Mouse (Mus musculus) CH12.LX (cell line): ENCODE data around the gene Hoxc8. TPM values are rescaled to one million over a fixed set of nuclear protein-coding genes. Genes with fewer than 3 reads are reported as not detected.

Source experiments
- DNase-seq: peaks from one replicate; pipeline ENCODE4 v3.0.0-alpha.2; 2013; ENCODE audit errors: extremely low read depth
- H3K27ac ChIP-seq: 2 replicates; pipeline ENCODE4 v1.5.1; 2012; ENCODE audit warnings: low read depth, mild to moderate bottlenecking, control low read depth, moderate library complexity; ENCODE audit not compliant: insufficient read depth
- H3K27me3 ChIP-seq: replicated peaks from 2 replicates; pipeline ENCODE3; 2012; ENCODE audit warnings: inconsistent platforms
- H3K36me3 ChIP-seq, 2 experiments: replicated peaks in 1 of 2; 2 replicates each; pipeline versions ENCODE3 to v1.6.1; 2012; ENCODE audit warnings: inconsistent platforms in 1 of 2, low read length in 1 of 2, mild to moderate bottlenecking in 1 of 2, mixed read lengths in 1 of 2, moderate library complexity in 1 of 2; ENCODE audit not compliant: control insufficient read depth in 1 of 2, insufficient read depth in 1 of 2
- H3K4me1 ChIP-seq, 2 experiments: 2 replicates each; pipeline ENCODE4 v1.6.1; 2012; ENCODE audit warnings: inconsistent platforms in 1 of 2, moderate library complexity in 1 of 2; ENCODE audit not compliant: insufficient read depth in 2 of 2, control insufficient read depth in 1 of 2
- H3K4me2 ChIP-seq: 2 replicates; pipeline ENCODE4 v1.6.1; 2012; ENCODE audit warnings: low read depth, mild to moderate bottlenecking, control low read depth; ENCODE audit not compliant: poor library complexity, insufficient read depth, severe bottlenecking
- H3K4me3 ChIP-seq, 3 experiments: fragments of 150-350 bp in 1 of 3; sonication (generic) in 1 of 3; replicated peaks in 1 of 3; 2 replicates each; pipeline versions ENCODE3 to v1.5.1; 2011 to 2012; ENCODE audit warnings: low read depth in 2 of 3, low read length in 2 of 3, mild to moderate bottlenecking in 2 of 3, moderate library complexity in 2 of 3, control low read depth in 1 of 3, improper control_type of control experiment in 1 of 3, inconsistent platforms in 1 of 3, mixed read lengths in 1 of 3; ENCODE audit not compliant: poor library complexity in 1 of 3
- H3K79me2 ChIP-seq: replicated peaks from 2 replicates; pipeline ENCODE4 v1.6.1; 2012; ENCODE audit warnings: mild to moderate bottlenecking, moderate library complexity; ENCODE audit not compliant: control insufficient read depth, poor library complexity, insufficient read depth, severe bottlenecking; ENCODE audit errors: extremely low read depth
- H3K9ac ChIP-seq: 2 replicates; pipeline ENCODE4 v1.6.1; 2012; ENCODE audit warnings: low read depth, mild to moderate bottlenecking, control low read depth, moderate library complexity; ENCODE audit not compliant: insufficient read depth
- H3K9me3 ChIP-seq: replicated peaks from 2 replicates; pipeline ENCODE3; 2012; ENCODE audit warnings: low read length, inconsistent platforms, mixed read lengths
- CHD1 ChIP-seq: IDR thresholded peaks from 2 replicates; pipeline ENCODE4 v1.6.1; 2012; ENCODE audit warnings: low read depth, low read length, improper control_type of control experiment, inconsistent platforms
- CTCF ChIP-seq, 2 experiments: IDR thresholded peaks in 1 of 2; conservative IDR thresholded peaks in 1 of 2; 2 replicates each; pipeline ENCODE4 v1.5.1; 2011 to 2012; ENCODE audit warnings: low read depth in 2 of 2, low read length in 2 of 2, improper control_type of control experiment in 1 of 2, inconsistent platforms in 1 of 2, mild to moderate bottlenecking in 1 of 2, moderate library complexity in 1 of 2
- ELF1 ChIP-seq: IDR thresholded peaks from 2 replicates; pipeline ENCODE4 v1.6.1; 2014; ENCODE audit warnings: low read depth, mild to moderate bottlenecking, inconsistent platforms, low read length, improper control_type of control experiment
- EP300 ChIP-seq: IDR thresholded peaks from 2 replicates; pipeline ENCODE4 v1.6.1; 2011; ENCODE audit warnings: low read length, improper control_type of control experiment
- ETS1 ChIP-seq: conservative IDR thresholded peaks from 2 replicates; pipeline ENCODE4 v1.6.1; 2012; ENCODE audit warnings: low read depth, mild to moderate bottlenecking, inconsistent platforms, low read length, improper control_type of control experiment, moderate library complexity
- HCFC1 ChIP-seq: IDR thresholded peaks from 2 replicates; pipeline ENCODE4 v1.6.1; 2012; ENCODE audit warnings: low read depth, mild to moderate bottlenecking, inconsistent platforms, low read length, improper control_type of control experiment
- IRF4 ChIP-seq: IDR thresholded peaks from 2 replicates; pipeline ENCODE4 v1.6.1; 2014; ENCODE audit warnings: low read depth, mild to moderate bottlenecking, inconsistent platforms, low read length, improper control_type of control experiment
- MAX ChIP-seq: IDR thresholded peaks from 2 replicates; pipeline ENCODE4 v1.6.1; 2011; ENCODE audit warnings: low read length, improper control_type of control experiment
- NELFE ChIP-seq: IDR thresholded peaks from 2 replicates; pipeline ENCODE4 v1.6.1; 2011; ENCODE audit warnings: low read depth, low read length, improper control_type of control experiment
- POLR2A ChIP-seq: IDR thresholded peaks from 2 replicates; pipeline ENCODE4 v1.6.1; 2011; ENCODE audit warnings: low read depth, mild to moderate bottlenecking, improper control_type of control experiment, low read length
- SIN3A ChIP-seq: IDR thresholded peaks from 2 replicates; pipeline ENCODE4 v1.6.1; 2012; ENCODE audit warnings: low read length, improper control_type of control experiment, inconsistent platforms
- TBP ChIP-seq: conservative IDR thresholded peaks from 2 replicates; pipeline ENCODE4 v1.6.1; 2011; ENCODE audit warnings: low read depth, low read length, improper control_type of control experiment
- TCF12 ChIP-seq: IDR thresholded peaks from 2 replicates; pipeline ENCODE4 v1.6.1; 2014; ENCODE audit warnings: low read depth, mild to moderate bottlenecking, inconsistent platforms, low read length, improper control_type of control experiment
- UBTF ChIP-seq: IDR thresholded peaks from 2 replicates; pipeline ENCODE4 v1.6.1; 2012; ENCODE audit warnings: low read depth, mild to moderate bottlenecking, inconsistent platforms, low read length, improper control_type of control experiment, moderate library complexity
- USF1 ChIP-seq: IDR thresholded peaks from 2 replicates; pipeline ENCODE4 v1.6.1; 2014; ENCODE audit warnings: low read depth, mild to moderate bottlenecking, inconsistent platforms, low read length, improper control_type of control experiment
- USF2 ChIP-seq: conservative IDR thresholded peaks from 2 replicates; pipeline ENCODE4 v1.6.1; 2011; ENCODE audit warnings: low read depth, low read length, improper control_type of control experiment
- ZKSCAN1 ChIP-seq: IDR thresholded peaks from 2 replicates; pipeline ENCODE4 v1.6.1; 2012; ENCODE audit warnings: low read depth, inconsistent platforms, low read length, improper control_type of control experiment, borderline replicate concordance
- ZNF384 ChIP-seq: IDR thresholded peaks from 2 replicates; pipeline ENCODE4 v1.6.1; 2012; ENCODE audit warnings: low read depth, low read length, improper control_type of control experiment, inconsistent platforms
- dilution Hi-C: fragments of 300-500 bp; cut with MboI; formaldehyde crosslinking; loops from 2 replicates; pipeline ENCODE4 v1.14.3; 2020; ENCODE audit warnings: low sequenced_read_pairs; ENCODE audit not compliant: extremely low pct_unique_long_range_greater_than_20kb, extremely low pct_ligation_motif_present
- in situ Hi-C: fragments of 300-500 bp; cut with MboI; formaldehyde crosslinking; loops from 3 replicates; pipeline ENCODE4 v1.14.3; 2019; ENCODE audit warnings: low sequenced_read_pairs, low pct_ligation_motif_present, low pct_unique_long_range_greater_than_20kb, mixed read lengths
- polyA plus RNA-seq: library from polyadenylated mRNA; unstranded; fragments of >175 nt; gene quantifications from 2 replicates; pipeline ENCODE4 v1.2.1, GENCODE M21; 2012; ENCODE audit warnings: low read depth; ENCODE audit not compliant: insufficient read length
- total RNA-seq, 2 experiments: library from RNA; depleted of rRNA; stranded (reverse); fragments of 300-350 nt in 1 of 2; fragments of >200 nt in 1 of 2; gene quantifications; 2 replicates each; pipeline ENCODE4 v1.2.3; 2012 to 2014

Hoxc8 gene
- total and polyA plus RNA-seq, 3 experiments, result not detected

- no peaks in the 10 kb centered on the region for H3K9me3 ChIP-seq
- H3K27me3 ChIP-seq, result no peaks in the 10 kb centered on the region
- H3K9ac ChIP-seq, result no peak overlapping the region
- no peak overlapping the region for H3K4me2 ChIP-seq
- H3K4me1 ChIP-seq, result peaks cover 7 to 58% of the 10 kb centered on the region in 2 experiments; a peak in 3 of 4 replicates
- H3K79me2 ChIP-seq, result peaks cover 5% of the 10 kb centered on the region
- no peak for DNase-seq
- in situ Hi-C loops, result no loop called here
- no peak overlapping the region for H3K4me3 ChIP-seq
- TF ChIP-seq ZNF384 (no peak), CHD1 (no peak), ZKSCAN1 (no peak), NELFE (no peak)
- TF ChIP-seq, all 38 proteins: peak for 0
- no peak overlapping the region for H3K27ac ChIP-seq
- dilution Hi-C loops, result no loop called here
- peaks cover 0 to 8% of the 10 kb centered on the region in 2 experiments for H3K36me3 ChIP-seq
Observed at GRCm38 (mm10) chr15:103032646-103033575, 42.5 kb downstream of the Hoxc8 start.

- dilution Hi-C loops, result no loop called here
- Histone ChIP-seq H3K9me3 (no peaks in the 10 kb centered on the region), H3K4me3 (peak overlapping the region; percentile 81 to 100 (median 85)), H3K9ac (peak overlapping the region; percentile 90), H3K4me2 (peak overlapping the region; percentile 72), H3K27me3 (no peaks in the 10 kb centered on the region), H3K4me1 (peaks cover 0 to 58% of the 10 kb centered on the region in 2 experiments; a peak in 2 of 4 replicates)
- peak; percentile 77 for DNase-seq
- TF ChIP-seq USF1 (peak; percentile 90), TBP (peak; percentile 82), TCF12 (0 out of 2 replicates have a peak, but pooled peaks have one; percentile 32), IRF4 (peak; percentile 9; the same call in 1 of the 2 replicates), HCFC1 (peak; percentile 25; the same call in 1 of the 2 replicates), MAX (peak; percentile 68; the same call in 1 of the 2 replicates), SIN3A (peak; percentile 65; the same call in 1 of the 2 replicates), ETS1 (no peak), USF2 (peak; percentile 84), CTCF (conservative IDR thresholded peaks at IDR 0.05 in 1 of 2, IDR thresholded peaks at IDR 0.05 in 1 of 2; ENCODE audit: low read depth in 2 of 2, low read length in 2 of 2) (no peak), EP300 (no peak), UBTF (no peak), ELF1 (peak; percentile 63), POLR2A (peak; percentile 81)
- TF ChIP-seq, all 38 proteins: peak for 10
- Histone ChIP-seq H3K79me2 (peaks cover 5% of the 10 kb centered on the region), H3K27ac (peak overlapping the region; percentile 25), H3K36me3 (peaks cover 0 to 17% of the 10 kb centered on the region in 2 experiments)
- in situ Hi-C loops, result no loop called here
Observed at GRCm38 (mm10) chr15:103034043-103034806, 43.8 kb downstream of the Hoxc8 start.
